In genomic region chr10:126810346-126811095, GRCm38 (mm10) we compare ENCODE assay signal across 9 mouse cellular contexts.
DNase-seq lines count a peak whose midpoint lies in the region; ATAC-seq and TF ChIP-seq lines count a peak whose summit lies in the region.
"Had no signal": no experiment of that assay in that cellular context is flagged by ENCODE, and none has a peak within 500 bp of the region (broad histone marks: within the 10 kb centered on the region; RNA-seq: fewer than 3 reads in every experiment).

No protein-coding gene starts in this region.

- TF ChIP-seq EP300 in liver, embryonic 14.5 days (IDR thresholded peaks at IDR 0.05; ENCODE audit: low read depth): no peak

- DNase-seq in left cerebral cortex, adult 2 months (ENCODE audit: extremely low spot score in 1 of 2, low spot score in 2 of 2): no peak
- no peak for DNase-seq in left cerebral cortex, postnatal 36 days (ENCODE audit: low spot score in 2 of 2)
- DNase-seq in ZHBTc4 (ENCODE audit: low read depth, low spot score): peak; percentile 51
- DNase-seq in liver, embryonic 14.5 days (ENCODE audit: low read depth in 3 of 3, low spot score in 3 of 3): no peak
- no peak for DNase-seq in spleen, adult 18-20 months
- DNase-seq in thymus, postnatal 14 days: no peak
- DNase-seq in left cerebral cortex, adult 11 months (ENCODE audit: low spot score): no peak

- WGBS in hindbrain, embryonic 16.5 days: 58% methylated on average over 11 of the region's 11 CpGs
- WGBS in liver, embryonic 14.5 days (ENCODE audit: insufficient replicate concordance): 58% methylated on average over 11 of the region's 11 CpGs

- no peak overlapping the region for H3K4me3 ChIP-seq in left cerebral cortex, adult 2 months
- no peak overlapping the region for H3K4me3 ChIP-seq in hindbrain, embryonic 16.5 days (ENCODE audit: low read length)
- no peak overlapping the region for H3K4me3 ChIP-seq in liver, embryonic 14.5 days (ENCODE audit: insufficient read depth in 1 of 2, low read depth in 2 of 2, low read length in 2 of 2)

- H3K9me3 ChIP-seq in hindbrain, embryonic 16.5 days (ENCODE audit: control insufficient read depth, low read length): no peaks in the 10 kb centered on the region
- H3K9me3 ChIP-seq in liver, embryonic 14.5 days (ENCODE audit: control insufficient read depth, low read length): no peaks in the 10 kb centered on the region

- no peak overlapping the region for H3K9ac ChIP-seq in hindbrain, embryonic 16.5 days (ENCODE audit: low read depth, low read length)
- no peak overlapping the region for H3K9ac ChIP-seq in liver, embryonic 14.5 days (replicated peaks)

- peak overlapping the region; percentile 53 for H3K4me2 ChIP-seq in hindbrain, embryonic 16.5 days (ENCODE audit: low read length)
- H3K4me2 ChIP-seq in liver, embryonic 14.5 days (ENCODE audit: low read depth): no peak overlapping the region

- H3K36me3 ChIP-seq in hindbrain, embryonic 16.5 days (ENCODE audit: control insufficient read depth, insufficient read depth, low read length): no peaks in the 10 kb centered on the region
- H3K36me3 ChIP-seq in liver, embryonic 14.5 days (replicated peaks; ENCODE audit: control insufficient read depth, insufficient read depth, low read depth): no peaks in the 10 kb centered on the region

- peaks cover 3% of the 10 kb centered on the region for H3K4me1 ChIP-seq in hindbrain, embryonic 16.5 days (ENCODE audit: control insufficient read depth, insufficient read depth, low read depth, low read length)
- no peaks in the 10 kb centered on the region for H3K4me1 ChIP-seq in liver, embryonic 14.5 days (replicated peaks; ENCODE audit: control insufficient read depth in 2 of 2, insufficient read depth in 2 of 2, low read length in 1 of 2)

- H3K27ac ChIP-seq in left cerebral cortex, adult 2 months: no peak overlapping the region
- peak overlapping the region; percentile 8; the same call in 1 of the 2 replicates for H3K27ac ChIP-seq in hindbrain, embryonic 16.5 days (ENCODE audit: low read depth, low read length)
- no peak overlapping the region for H3K27ac ChIP-seq in liver, embryonic 14.5 days
- H3K27ac ChIP-seq: macrophage had no signal

- TF ChIP-seq CTCF in left cerebral cortex, adult 2 months (IDR thresholded peaks at IDR 0.05): peak; percentile 15
- TF ChIP-seq CTCF in liver, embryonic 14.5 days (IDR thresholded peaks at IDR 0.05; ENCODE audit: low read depth): peak; percentile 19; the same call in 1 of the 2 replicates

- no peaks in the 10 kb centered on the region for H3K27me3 ChIP-seq in hindbrain, embryonic 16.5 days (replicated peaks; ENCODE audit: control insufficient read depth, insufficient read depth, low read length)
- H3K27me3 ChIP-seq in liver, embryonic 14.5 days (ENCODE audit: control insufficient read depth, insufficient read depth, low read length): no peaks in the 10 kb centered on the region

- ATAC-seq in hindbrain, embryonic 16.5 days: peak; percentile 66
- no peak for ATAC-seq in liver, embryonic 14.5 days (ENCODE audit: insufficient read depth)

- intact Hi-C loops in left cerebral cortex, adult 2 months (cut with DNase I): no loop called here
- intact Hi-C loops in left cerebral cortex, postnatal 36 days (cut with DNase I): no loop called here
